Mouse (Mus musculus) frontal cortex, adult (tissue): ENCODE measurements around the gene Peg3.
"Not testable (repeated sequence)": the region's sequence is repeated elsewhere in the genome, so short reads cannot be mapped to it uniquely, and the experiment has no call there.

Experiments
- ATAC-seq: cut with Nextera tagmentation; 2 replicates; pipeline ENCODE4 v1.9.2; 2017; ENCODE audit warnings: mild to moderate bottlenecking, moderate library complexity, mixed read lengths; ENCODE audit not compliant: low TSS enrichment

The Peg3 gene

DNA sequence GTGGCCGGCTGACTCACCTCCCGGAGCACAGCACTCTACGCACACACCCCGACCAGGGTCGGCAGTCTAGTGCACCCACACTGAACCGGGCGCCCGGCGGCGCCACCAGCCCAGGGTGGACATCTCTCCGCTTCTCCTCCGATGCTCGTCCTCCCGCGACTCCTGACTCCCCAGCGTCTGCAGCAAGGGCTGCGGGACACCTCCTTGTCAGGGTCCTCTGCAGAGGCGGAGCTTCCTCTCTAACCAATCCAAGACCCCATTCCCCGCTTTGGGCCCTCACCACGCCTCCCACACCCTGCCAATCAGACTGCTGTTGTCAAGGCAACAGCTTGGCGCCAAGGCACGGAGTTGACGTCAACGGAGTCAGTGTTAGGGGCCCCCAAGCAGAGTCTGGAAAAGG is at the start of gene Peg3, which contains the start of gene Usp29:
Gene Peg3, minus strand, starts transcription at position 191 of the 400 bp plus-strand sequence.
Gene Usp29, plus strand, starts transcription at position 338 of the 400 bp plus-strand sequence.
- ATAC-seq = peak; percentile 39

DNA sequence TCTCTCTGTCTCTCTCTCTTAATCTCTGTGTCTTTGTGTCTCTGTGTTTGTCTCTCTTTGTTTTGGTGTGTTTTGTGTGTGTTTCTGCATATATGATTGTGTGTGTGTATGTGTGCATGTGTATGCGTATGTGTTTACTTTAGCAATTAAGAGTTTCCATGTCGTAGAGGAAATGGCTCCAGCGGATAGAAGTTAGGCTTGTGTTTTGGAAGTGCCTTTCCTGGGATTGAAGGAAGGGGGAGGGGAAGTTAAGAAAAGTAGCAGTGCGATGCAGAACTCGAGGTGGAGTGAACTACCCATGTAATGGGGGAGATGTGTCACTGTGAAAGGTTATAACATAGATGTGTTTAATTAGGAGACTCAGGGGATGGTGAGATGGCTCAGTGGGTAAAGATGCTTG is 48.9 kb upstream of the Peg3 start:
- ATAC-seq = no peak

DNA sequence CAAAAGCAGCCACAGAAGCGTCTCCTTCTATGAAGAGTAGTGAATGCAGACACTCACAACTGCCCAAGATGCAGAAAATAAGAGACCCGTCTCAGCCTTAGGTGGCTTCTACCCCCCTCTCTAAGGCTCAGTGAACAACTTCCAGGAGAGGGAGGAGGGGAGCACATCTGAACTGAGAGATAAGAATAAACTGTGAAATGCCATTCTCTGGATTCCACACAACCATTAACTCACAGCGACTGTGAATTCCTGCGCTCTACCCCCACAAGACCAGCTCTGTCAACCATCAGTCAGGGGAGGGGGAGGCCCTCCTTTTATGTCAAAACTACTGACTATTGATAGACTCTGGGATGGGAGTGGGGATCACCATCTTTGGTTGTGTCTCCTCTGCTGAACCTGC is 47.5 kb upstream of the Peg3 start:
- no peak for ATAC-seq

DNA sequence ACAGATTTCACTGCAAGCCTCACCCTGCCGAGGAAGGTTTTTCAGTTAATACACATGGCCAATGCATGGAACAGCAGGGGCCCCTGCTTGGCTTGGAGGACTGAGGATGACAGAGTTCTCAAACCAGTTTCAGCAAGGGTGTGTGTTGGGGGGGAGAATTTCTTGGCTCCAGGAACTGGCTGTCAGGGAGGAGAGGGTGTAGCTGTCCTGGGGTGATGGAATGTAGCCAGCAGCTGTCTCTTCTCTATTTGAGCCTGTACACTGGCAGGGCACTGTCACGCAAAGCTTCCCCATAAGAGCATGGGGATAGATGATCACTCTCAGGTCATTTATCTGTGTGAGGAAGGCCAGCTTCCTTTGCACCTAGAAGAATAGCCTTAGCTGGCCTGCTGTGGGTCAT is 46.9 kb upstream of the Peg3 start:
- ATAC-seq = no peak

DNA sequence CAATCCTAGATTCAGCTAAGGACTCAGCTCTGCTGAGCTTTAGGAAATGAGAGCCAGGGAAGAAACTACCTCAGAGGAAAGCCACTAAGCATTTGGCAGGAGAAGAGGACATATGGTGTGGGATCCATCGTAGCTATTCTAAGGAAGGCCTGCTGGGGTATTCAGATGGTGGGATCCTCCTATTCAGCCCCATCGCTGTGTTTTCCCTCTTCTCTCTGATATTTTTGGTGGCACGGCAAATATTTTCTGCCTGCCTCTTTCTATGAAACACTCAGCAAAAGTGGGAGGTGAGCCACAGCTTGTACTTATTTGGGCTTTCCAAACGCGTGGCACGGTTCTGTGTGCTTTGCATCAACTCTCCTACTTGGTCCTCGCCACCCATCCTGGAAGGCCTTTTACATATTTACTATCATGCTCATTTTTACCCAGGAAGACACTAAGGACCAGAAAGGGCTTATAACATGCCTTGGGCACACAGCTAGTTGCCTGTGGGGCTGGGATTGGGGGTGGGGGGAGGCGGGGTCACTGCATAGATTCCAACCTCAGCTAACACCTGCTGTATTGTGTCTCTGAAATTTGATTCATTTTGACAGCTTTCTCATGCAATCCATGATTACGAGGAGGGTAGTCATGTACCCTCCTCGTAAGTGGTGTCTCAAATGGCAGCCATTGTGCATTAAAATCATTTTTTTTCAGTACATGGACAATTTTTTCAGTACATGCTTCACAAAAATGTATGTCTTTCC is 46.3 kb upstream of the Peg3 start:
- ATAC-seq = peak; percentile 97

DNA sequence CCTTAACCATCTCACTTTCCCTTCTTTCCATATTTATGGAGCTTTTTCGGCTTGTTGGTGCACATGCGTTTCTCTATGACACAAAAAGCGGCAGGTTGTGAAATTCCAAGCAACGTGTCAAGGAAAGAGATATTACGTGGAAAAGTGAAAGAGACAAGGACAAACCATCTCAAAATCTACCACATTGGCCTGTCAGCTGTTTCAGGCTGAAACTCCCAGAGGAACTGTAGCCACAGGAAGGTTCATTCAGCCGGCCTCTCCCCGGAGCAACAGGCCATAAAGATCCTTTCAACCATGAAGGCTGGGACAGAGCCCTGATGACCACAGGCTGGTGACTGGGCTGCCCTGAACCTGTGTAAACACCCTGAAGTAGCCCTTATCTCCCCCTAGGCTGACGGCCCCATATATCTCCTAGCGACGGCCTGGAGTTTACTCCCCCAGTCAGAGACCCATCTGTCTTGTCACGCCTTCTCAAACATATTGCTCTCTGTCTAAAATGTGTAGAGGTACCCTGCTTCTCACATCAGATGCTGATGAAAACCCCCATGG is 43.7 kb upstream of the Peg3 start:
- not testable (repeated sequence) for ATAC-seq

DNA sequence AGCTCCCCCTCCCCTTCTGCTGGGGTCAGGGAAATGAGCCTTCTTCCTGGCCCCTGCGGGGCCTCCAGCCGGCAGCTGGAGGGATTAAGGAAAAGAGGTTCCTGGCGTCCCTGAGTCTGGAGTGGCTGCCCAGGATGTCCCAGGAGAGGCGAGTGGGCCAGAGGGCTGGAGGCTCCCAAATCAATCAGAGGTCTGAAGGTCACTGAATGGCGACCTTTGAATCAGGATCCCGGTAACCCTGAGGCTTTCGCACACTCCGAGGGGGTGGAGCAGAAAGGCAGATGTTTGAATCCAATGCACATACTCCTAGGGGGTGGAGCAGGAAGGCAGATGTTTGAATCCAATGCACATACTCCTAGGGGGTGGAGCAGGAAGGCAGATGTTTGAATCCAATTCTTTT is 40.1 kb upstream of the Peg3 start:
- no peak for ATAC-seq

DNA sequence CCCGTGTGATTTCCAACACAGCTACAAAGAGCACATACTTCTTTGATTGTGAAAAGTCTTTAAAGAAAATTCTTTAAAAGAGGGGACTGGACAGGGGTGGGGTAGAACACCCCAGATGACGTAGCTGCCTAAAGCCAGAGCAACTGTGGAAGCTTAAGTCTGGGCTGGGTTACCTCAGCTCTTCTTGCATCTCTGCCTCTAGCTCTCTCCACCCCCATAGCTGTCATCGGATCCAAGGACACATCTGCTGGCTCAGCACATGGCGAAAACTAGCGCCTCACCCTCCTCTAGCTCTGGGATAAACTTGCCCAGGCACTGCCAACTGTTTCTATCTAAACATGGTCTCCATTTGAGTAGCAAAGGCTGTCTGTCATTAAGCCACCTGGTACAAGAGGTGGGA is 35.0 kb upstream of the Peg3 start:
- peak; percentile 73; the same call in 1 of the 2 replicates for ATAC-seq

DNA sequence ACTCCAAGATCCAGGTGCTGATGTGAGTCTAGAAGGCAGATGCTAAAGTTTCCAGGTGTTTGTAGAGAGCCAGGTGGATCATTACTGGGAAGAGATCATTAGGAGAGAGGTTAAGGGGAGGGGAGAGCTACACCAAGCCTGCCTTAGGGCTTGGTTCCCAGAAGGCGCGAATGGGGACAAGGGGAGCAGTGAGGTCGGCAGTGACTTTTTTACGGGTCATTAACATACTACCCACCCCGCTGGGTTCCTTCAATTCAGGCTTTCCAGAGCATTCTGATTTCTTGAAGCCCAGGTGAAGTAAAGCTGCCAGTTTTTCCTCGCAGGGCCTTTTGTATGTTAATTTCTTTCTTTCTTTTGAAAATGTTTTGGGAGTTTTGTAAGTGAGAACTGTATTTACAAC is 29.9 kb upstream of the Peg3 start:
- no peak for ATAC-seq

DNA sequence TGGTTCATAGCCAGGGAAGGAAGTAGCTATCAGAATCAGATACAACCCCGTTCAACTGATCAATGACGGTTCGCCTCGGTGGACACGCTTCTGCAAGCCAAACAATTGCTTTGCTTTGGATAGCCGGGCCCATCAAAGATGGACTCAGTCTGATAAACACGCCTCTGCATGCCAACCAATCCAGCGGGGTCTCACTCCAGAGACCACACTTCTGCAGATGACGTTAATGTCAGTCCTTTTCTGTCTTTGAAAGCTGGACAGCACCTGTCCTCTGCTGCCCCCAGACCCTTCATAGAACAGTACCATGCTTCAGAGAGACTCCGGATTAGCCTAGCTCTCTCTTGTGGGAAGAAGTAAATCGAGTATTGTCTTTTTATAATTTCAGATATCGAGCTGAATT is 29.5 kb upstream of the Peg3 start:
- ATAC-seq = no peak

DNA sequence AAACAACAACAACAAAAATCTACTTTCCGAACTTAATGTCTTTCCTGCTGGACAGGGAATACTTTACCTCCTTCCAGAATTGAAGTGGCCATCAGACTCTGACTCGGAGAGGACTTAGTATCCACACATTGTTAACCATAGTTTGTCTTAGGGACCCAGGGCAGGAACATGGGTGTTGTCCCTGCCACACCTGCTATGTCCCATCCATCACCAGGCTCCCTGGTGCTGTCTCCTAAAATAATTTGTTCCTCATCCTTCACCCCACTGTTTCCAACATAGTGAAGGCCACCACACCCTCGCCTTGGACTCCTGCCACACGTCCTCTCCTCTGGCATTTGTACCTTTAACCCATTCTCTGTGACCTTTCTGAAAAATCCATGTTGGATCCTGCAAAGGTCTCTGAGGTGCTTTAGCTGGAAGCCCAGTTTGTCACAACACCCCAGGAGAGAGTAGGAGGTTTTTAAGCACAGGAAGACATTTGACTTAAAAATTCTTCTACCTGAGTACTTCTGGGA is 26.6 kb upstream of the Peg3 start:
- no peak for ATAC-seq

DNA sequence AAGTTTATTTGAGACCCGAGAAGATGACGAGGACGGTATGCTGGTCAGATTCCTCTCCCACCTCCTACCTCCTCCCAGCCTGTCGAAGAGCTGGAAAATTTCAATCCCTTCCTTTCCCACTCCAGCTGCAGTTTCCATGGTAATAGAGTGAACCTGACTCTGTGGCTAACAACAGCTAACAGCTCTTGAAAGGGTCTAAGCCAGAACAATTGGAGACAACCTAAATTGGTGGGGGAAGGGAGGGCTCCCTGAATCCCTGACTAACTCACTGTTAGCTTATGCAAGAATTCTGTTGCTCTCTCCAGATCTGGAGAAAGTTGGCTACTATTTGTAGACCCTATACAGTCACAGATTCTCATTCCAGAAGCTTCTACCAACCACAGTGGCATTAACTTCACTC is 23.2 kb upstream of the Peg3 start:
- ATAC-seq = no peak

DNA sequence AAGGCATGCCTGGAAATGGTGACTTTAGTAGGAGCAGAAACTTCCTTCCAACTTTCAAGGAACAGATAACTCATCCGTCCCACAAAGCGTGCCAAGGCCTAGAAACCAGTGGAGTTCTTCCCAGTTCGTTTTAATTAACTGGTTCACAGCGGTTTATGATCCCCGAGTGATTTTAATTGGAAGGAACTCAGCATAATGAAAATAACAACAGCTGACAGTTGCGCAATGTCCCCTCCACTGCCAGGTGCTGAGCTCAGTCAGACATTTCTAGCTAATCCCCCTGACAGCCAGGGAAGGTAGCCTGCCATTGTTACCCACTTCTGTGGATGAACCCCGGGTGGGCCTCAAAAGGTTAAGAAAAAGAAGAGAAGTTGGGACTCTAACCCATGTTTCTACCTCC is 19.0 kb upstream of the Peg3 start:
- no peak for ATAC-seq

DNA sequence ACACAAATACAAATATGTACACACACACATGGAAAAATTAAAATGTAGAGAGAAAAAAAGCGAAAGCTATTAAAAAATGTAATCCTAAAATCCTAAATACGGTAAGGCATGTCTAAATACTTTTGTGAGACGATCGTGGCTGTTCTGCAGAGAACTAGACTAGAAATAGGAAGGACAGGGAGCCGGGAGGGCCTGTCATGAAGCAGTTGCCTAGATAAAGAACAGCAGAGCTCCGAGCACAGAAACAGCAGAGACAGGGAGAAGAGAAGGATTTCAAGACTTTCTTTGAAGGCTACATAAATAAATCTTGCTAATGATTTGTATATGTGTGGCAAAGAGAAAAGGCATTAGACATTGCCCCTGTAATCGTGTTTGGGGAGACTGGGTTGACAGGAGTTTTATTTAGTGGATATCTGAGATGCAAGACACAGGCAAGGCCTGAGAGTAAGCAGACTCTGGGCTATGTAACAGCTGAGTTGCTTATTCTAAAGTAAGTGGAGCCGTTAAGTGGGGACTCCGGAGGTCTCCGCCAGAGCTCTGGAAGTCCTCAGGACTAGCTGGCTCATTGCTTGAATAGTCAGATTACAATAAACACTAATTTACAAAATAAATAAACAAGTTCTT is 14.2 kb upstream of the Peg3 start:
- no peak for ATAC-seq

DNA sequence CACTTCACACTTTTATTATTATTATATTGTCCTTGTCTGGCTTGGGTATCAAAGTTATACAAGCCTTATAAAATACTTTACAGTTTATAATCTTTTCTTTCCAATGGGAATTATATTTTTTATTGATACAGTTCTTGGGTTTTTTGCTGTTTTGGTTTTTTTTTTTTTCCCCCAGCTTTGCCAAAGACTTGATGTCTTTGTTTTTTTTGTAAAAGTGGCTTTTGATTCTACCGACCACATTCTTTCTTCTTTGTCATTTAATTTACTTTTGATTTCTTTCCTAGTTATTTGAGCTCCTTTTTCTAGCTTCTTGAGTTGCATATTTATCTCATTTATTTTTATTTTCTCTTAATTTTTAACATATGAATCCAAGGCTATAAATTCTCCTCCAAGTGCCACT is 5.8 kb upstream of the Peg3 start:
- ATAC-seq = no peak

DNA sequence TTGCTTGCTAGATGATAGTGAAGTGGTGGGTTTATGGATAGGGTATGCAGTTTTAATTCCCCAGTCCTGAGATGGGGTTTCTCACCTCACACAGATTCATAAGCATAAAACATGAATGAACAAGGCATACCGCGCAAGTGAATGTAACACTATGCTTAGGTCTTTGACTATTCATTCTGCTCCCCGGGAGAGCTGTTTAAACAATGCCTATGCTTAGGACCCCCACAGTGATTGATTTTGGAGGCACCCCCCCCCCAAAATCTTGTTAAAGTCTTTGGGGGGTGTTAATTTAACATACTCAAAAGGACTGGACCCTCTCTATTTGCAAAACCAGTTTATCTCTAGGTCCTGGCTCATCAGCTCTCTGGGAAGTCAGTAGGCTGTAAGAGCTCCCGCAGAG is 1.7 kb upstream of the Peg3 start:
- no peak for ATAC-seq

DNA sequence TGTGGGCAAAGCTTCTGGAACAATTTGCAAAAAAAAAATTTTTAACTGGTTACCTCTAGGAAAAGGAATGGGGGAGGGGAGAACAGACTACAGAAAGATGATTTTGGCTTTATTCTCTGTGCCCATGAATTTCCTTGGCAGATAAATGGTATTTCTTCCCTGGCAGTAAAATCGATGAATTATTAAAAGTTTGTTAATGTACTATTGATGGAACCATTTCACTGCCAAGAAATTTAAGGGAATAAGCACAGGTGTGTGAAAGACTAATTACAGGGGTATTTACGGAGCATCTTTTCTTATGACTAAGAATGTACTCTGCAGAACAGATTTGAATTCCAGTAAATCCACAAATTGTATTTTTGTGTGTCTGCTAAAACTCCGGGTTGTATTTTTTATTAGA is 1.1 kb upstream of the Peg3 start:
- ATAC-seq = no peak

DNA sequence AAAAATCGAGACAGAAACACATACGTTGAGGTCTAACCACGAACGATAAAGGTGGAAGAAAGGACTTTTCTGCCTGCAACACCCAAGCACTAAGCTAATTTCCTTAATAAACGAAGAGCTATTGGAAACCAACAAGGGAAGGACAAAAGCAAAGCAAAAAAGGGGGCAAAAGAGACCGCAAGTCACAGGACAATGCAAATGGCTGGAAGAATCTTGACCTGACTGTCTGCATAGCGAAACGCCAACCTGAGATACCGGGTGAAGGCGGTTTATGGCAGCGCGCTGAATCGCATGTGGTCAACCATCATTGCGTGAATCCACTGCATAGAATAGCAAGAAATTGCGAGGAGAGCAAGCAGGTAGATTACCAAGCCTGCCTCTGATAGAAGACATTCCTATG is 570 bp upstream of the Peg3 start:
- no peak for ATAC-seq

DNA sequence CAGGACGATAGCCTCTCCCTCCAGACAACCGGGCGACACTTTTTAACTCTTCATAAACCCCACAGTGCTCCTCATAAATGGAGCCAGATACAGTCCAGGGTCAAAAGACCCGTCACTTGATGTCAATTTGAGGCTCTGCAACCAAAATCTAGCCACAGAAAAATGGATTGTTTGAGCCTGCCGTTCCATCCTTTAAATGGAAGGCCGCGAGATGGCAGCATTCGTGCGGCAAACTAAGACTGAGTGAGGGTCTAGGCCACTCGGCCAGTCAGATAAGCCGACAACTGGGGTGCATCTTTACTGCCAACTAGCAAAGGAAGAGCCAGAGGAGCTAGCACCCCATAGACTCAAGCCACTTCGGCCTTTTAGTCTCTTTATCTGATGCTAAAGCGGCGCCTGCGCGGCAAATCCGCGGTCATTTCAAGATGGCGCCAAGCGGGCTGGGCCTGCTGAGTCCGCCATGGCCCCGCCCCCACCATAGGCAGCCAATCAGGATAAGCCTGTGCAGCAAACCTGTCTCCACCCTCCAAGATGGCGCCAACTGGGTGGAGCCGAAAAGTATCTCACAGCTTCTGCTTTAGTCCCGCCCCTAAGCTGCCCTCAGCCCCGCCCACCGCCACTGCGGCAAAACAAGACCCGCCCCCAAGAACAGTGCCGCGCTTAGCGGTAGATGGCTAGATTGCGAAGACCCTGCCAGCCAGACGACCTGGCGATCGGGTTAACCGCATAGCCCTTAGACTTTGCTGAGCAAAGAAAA is 992 bp downstream of the Peg3 start:
- peak; percentile 28 for ATAC-seq

DNA sequence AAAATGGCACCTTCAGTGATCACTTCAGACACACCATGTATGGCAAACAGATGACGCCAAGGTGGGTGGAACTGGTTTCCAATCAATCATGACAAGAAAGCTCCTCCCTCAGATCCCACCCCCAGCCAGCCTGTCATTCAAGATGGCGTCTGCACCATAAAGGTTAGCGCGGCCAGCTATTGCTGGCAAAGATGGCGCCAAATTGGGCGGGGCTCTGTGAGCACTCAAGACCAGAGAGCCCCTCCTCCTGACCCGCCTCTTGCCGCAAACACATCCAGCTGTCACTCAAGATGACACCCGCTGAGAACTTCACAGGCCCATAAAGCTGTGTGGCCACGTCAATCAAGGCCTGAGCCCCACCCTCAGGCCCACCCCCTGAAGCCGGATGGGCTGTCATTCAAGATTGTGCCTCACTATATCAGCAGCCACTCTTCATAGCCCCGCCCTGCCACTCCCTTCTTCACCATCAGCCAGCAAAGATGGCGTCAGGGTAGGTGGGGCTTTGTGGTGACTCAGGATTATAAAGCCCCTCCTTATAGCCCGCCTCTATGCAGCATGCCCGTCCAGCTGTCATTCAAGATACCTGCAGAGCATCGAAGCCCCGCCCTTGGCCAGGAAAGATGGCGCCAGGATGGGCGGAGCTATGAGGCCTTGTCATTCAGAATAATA is 1.8 kb downstream of the Peg3 start:
- peak; percentile 66 for ATAC-seq

DNA sequence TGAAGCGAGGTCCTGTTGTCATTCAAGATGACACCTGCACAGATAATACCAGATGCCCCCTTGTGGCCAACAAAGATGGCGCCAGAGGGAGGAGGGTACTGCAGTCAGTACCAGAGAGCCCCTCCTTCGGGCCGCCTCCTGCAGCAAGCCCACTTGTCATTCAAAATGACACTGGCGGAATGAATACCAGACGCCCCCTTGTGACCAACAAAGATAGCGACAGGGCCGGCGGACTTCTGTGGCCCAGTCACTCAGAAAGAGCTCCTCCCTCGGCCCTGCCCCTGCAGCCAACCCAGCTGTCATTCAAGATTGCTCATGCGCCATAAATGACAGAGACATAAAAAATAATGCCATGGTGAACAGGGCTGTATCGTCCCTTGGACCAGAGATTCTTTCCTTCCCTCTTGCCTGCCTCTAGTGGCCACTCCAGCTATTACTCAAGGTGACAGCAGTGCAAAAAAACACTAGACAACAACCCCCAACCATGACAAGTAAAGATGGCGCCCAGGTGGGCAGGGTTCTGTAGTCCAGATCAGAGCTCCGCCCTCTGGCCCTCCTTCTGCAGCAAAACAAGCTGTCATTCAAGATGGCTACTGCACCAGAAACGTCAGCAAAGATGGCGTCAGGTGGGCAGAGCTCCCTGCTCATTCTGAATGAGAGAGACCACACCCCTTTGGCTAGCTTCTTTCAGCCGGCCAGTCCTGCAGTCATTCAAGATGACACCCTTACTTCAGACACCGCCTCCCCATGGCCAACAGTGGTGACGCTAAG is 2.7 kb downstream of the Peg3 start:
- ATAC-seq = peak; percentile 51
